Mouse (Mus musculus) erythroblast, embryonic 14.5 days (primary cell): Measurements from ENCODE around the gene Gpr31b.
"Not testable (repeated sequence)": the region's sequence is repeated elsewhere in the genome, so short reads cannot be mapped to it uniquely, and the experiment has no call there.

Experiments used
- GATA1 ChIP-seq: IDR thresholded peaks from 2 replicates; pipeline ENCODE4 v1.6.1; 2012; ENCODE audit warnings: low read length, inconsistent platforms, mixed read lengths
- TAL1 ChIP-seq: IDR thresholded peaks from 3 replicates; pipeline ENCODE4 v1.6.1; 2012; ENCODE audit warnings: low read length, inconsistent platforms, mixed read lengths

GRCm38 (mm10) chr17:13091510-13091909 is 39.4 kb upstream of the Gpr31b start:
- TF ChIP-seq TAL1, GATA1: not testable (repeated sequence)
